Mouse (Mus musculus): Measurements from ENCODE around the gene Yeats2.
"Not testable (repeated sequence)": the region's sequence is repeated elsewhere in the genome, so short reads cannot be mapped to it uniquely, and the experiment has no call there.

The Yeats2 gene

GRCm38 (mm10) chr16:20140772-20141531 lies at the start of gene Yeats2:
TSS of gene Yeats2 (plus strand) at chr16:20141063.
- peak; percentile 61 to 71 for DNase-seq

- DNase-seq, result peak in 1 of 2 experiments; percentile 37
Observed at GRCm38 (mm10) chr16:20095966-20096365, 44.9 kb upstream of the Yeats2 start.

- DNase-seq, result peak; percentile 95 to 96
Observed at GRCm38 (mm10) chr16:20097069-20097710, 43.7 kb upstream of the Yeats2 start, which contains the start of gene Klhl24. TSS of gene Klhl24 (plus strand) at chr16:20097542.

GRCm38 (mm10) chr16:20097711-20098374 lies 43.0 kb upstream of the Yeats2 start:
- peak; percentile 97 for DNase-seq

- DNase-seq, result no peak
Observed at GRCm38 (mm10) chr16:20098375-20098727, 42.5 kb upstream of the Yeats2 start.

GRCm38 (mm10) chr16:20098866-20099629 lies 41.8 kb upstream of the Yeats2 start:
- peak in 1 of 2 experiments; percentile 17 for DNase-seq

GRCm38 (mm10) chr16:20106996-20107395 lies 33.9 kb upstream of the Yeats2 start:
- no peak for DNase-seq

- no peak for DNase-seq
Observed at GRCm38 (mm10) chr16:20108961-20109360, 31.9 kb upstream of the Yeats2 start.

GRCm38 (mm10) chr16:20112649-20113048 lies 28.2 kb upstream of the Yeats2 start:
- DNase-seq, result no peak

- DNase-seq, result no peak
Observed at GRCm38 (mm10) chr16:20116069-20116468, 24.8 kb upstream of the Yeats2 start.

GRCm38 (mm10) chr16:20126319-20126883 lies 14.5 kb upstream of the Yeats2 start:
- not testable (repeated sequence) for DNase-seq

- DNase-seq, result no peak
Observed at GRCm38 (mm10) chr16:20130397-20130796, 10.5 kb upstream of the Yeats2 start.

GRCm38 (mm10) chr16:20144568-20144967 lies 3.7 kb downstream of the Yeats2 start:
- no peak for DNase-seq

- peak in 1 of 2 experiments; percentile 30 for DNase-seq
Observed at GRCm38 (mm10) chr16:20151991-20152390, 11.1 kb downstream of the Yeats2 start.

GRCm38 (mm10) chr16:20153742-20154141 lies 12.9 kb downstream of the Yeats2 start:
- DNase-seq, result no peak

GRCm38 (mm10) chr16:20160130-20160529 lies 19.3 kb downstream of the Yeats2 start:
- DNase-seq, result no peak

GRCm38 (mm10) chr16:20169071-20169470 lies 28.2 kb downstream of the Yeats2 start:
- DNase-seq, result no peak

GRCm38 (mm10) chr16:20169471-20170106 lies 28.7 kb downstream of the Yeats2 start:
- DNase-seq, result no peak

GRCm38 (mm10) chr16:20179406-20180175 lies 38.7 kb downstream of the Yeats2 start:
- DNase-seq, result no peak

- DNase-seq, result peak in 1 of 2 experiments; percentile 42
Observed at GRCm38 (mm10) chr16:20185368-20185767, 44.5 kb downstream of the Yeats2 start.

All from kidney, adult 8-10 months (tissue).